Mouse (Mus musculus) embryo, embryonic 11.5 days (tissue): Measurements from ENCODE around the gene Cpsf6.

Experiments used
- DNase-seq: peaks from one replicate; pipeline ENCODE4 v3.0.0-alpha.2; 2012; ENCODE audit warnings: low read depth, low spot score

Cpsf6 gene

DNA sequence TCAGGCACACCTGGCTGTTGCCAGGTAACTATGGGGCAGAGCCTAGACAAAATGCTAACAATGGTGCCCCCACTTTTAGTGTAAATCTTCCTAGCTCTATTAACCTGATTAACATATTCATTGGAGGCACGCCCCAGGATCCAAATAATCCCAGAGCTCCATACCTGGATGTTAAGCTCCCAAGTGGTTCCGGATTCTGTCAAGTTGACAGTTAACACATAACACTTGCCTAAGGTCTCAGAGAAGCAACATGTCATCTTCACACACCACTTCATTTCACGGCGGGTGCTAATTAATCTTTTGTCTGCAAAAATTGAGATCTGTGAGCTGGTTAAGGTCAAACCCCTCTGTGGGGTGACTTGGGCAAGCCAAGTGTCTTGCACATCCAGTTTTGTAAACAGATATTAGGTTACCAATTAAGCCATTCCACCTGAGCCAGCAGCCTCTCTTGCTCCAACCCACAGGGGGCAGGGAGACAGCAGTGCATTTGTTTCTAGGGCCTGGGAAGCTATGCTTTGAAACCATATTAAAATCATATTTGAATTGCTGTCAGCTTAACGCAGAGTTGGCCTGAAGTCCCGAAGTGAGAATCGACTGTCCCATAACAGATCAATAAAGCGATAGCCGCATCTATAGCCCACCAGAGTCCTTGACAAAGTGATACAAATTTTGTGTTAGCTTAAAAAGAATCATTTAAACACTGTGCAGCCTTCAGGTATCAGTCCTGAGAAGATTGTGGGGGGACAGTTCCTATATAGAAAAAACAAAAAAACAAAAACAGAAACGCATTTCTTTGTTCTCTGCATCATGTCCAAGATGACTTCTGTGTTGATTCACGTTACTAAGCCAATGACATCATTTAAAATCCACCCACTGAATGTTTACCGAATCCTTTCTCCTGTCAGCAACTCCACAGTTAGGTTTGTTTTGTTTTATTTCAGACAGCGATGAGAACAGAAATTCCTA lies 34.0 kb upstream of the Cpsf6 start:
- no peak for DNase-seq

DNA sequence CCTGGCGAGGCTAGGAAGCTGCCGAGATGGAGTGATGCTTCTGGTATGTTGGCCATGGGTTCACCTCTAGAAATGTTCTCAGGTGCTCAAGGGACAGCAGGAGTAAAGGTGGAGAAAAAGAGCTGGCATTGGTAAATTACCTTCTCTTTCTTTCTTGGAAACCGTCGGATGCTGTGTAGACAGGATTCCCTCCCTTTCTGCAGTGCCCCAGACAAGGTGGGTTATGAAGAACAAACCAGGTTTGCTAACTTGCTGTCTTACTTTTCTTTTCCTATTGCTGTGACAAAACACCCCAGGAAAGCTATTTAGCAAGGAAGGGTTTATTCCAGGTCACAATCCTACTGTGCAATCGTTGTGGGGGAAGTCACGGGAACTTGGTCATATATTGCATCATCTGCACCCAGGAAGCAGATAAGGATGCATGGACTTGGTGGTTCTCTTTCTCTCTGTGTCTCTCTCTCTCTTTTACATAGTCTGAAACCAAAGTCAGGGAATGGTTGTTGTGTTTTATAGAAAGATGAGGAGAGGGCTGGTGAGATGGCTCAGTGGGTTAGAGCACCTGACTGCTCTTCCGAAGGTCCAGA lies 32.8 kb upstream of the Cpsf6 start:
- DNase-seq: no peak

DNA sequence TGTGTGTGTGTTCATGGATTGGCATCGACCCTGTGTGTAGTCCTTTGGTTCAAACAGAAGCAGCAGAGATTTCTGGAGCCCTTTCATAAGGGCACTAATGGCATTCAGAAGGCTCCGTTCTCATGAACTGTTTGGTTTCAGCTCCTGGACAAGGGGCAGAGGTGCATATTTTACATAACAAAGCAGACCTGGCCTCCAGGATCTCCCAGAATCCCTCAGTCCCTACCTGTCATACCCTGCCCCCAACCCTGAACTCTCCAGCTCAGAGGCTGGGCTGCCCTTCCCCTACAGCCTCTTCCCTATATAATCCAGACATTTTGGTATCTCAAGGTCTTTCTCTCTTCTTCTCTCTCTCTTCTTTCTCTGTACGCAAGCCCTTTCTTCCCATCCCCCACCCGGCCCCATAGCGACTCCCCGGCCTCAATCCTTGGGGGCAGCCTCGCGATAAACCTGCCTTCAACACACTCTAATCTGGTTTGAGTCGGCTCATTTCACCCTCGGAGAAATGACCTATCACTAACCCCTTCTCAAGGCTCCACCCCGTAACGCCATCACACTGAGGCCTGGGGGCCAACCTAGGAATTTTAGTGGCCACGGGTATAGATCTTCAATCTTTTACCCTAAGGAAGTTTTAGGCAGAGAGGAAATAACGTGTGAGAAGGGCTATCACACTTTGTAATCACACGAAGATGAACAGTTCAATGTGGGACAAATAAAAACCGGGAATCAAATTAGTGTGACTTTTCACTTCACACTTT lies 32.1 kb upstream of the Cpsf6 start:
- DNase-seq: no peak

DNA sequence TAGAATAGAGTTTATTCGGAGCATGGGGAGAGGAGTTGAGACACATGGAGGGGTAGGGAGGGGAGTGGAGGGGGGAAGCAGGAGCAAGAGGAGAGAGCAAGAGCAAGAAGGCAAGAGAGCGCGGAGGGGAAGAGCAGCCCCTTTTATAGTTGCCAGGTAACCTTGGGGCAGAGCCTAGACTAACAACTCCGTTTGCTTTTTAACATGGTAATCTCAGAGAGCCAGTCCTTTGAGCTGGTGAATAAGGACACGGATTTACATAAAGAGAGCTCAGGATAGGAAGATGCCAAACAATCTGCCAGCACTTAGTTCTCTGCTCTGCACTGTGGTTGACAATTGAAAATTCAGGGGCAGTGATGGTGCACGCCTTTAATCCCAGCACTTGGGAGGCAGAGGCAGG lies 31.3 kb upstream of the Cpsf6 start:
- DNase-seq: no peak

DNA sequence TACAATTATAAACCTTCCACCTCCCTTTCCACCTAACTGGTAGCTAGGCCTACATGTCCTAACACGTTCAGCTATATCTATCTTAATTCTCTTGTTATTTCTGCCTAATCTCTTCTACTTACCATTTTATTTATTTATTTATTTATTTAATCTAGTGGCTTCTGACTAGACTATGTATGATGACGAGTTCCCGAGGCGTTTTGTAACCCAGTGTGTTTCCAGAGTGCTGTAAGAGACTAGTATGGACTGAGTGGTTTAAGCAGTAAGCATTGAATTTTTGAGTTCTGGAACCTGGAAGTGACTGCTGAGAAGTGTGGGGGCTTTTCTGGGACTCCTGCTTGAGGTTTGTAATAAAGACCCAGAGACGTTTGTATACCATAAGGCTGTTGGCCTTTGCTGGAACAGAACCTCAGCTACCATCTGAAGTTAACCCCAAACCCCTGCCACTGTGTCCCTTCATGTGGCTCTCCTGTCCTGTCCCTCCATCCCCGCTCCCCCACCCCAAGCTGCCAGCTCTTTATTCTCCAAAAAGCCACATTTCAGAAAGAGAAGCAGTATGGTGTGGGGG lies 30.8 kb upstream of the Cpsf6 start:
- DNase-seq: no peak

DNA sequence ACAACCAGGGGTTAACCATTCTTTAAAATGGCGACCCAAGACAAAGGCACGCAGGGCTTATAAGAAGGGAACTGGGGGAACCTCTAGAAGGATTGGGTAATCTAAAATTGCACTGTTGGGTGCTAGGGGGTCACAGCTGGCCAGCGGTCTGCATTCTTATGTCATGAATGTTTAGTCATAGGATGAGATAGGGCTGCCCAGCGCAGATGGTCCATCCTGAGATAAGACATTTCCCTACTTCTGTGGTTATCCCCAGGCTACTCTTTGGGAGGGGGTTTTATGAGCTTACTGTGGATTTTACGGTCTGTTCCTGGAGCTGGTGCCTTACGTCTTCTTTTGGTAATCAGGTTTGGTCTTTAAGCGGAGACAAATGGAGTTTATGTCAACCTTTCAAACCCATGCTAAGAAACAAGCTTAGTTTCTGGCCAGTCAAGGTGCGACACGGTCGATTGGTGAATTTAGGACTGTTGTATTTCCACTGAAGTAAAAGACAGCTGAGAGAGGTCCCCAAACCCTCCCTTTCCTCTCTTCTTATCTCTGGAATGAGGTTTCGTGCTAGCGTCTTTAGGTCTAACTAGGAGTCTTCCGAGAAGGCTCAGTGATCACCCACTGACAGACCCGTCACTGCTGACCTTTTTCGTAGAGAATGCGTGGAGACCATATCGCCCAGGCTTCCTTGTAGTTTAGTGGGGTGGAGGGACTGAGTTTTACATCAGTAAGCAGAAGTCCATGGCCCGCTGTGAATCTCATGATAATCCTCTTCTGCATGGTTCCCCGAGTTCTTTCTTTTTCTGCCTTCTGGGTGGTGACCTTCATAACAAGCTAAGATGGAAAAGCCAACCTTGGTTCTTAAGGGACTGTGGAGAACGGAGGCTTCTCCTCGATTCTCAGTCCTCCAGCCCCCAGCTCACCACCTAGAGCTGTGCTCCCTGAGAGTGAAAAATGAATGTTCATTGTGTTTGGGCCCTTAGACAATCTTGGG lies 29.8 kb upstream of the Cpsf6 start:
- no peak for DNase-seq

DNA sequence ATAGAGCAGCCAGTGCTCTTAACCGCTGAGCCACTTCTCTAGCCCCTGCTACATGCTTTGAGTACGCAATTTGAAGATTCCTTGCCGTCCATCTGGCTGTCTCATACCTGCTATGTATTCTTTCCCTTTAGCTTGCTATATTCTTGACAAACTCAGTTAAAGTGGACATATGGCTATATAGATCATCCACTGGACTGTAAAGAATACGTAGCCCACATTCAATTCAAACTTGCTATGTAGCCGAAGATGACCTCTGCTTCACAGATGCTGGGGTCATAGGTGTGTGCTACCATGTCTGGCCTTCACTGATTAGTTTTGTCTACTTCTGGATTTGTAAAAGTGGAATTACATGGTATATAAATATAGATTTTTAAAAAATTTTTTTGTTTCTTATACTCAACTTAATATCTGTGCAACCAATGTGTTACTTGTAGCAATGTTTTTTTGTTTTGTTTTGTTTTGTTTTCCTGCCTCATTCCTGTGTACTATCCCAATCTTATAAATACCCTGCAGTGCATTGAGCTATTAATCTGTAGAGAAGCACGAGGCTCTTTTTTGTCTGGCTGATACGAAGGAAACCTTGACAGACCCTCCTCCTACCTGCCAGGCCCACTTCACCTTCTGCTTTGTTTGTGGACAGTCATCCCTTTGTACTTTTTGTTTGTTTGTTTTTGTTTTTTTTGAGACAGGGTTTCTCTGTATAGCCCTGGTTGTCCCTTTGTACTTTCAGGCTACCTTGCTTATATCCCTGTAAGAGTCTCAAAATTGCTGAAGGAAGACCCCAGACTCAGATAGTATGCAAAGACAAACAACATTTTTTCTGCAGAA lies 28.9 kb upstream of the Cpsf6 start:
- no peak for DNase-seq

DNA sequence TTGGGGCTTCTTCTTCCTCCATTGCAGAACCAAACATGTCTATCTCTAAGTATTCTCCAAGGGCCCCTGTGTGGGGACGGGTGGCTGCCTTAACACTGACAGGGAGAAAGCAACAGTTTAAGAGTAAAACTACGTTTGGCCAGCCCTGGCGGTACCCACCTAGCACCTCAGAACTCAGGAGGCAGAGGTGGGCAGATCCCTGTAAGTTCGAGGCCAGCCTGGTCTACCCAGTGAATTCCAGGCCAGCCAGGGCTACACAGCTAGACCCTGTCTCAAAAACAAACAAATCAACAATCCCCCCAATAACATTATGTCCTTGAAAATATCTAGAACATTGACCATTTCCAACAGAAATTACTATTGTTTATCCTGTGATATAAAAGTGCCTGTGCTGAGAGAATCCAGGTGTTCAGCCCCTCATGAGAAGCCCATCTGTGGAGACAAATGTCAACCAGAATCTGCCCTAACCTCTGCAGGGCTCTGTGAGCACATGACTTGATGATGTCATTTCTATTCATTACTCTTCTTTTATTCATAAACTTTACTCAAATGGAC lies 28.0 kb upstream of the Cpsf6 start:
- no peak for DNase-seq

DNA sequence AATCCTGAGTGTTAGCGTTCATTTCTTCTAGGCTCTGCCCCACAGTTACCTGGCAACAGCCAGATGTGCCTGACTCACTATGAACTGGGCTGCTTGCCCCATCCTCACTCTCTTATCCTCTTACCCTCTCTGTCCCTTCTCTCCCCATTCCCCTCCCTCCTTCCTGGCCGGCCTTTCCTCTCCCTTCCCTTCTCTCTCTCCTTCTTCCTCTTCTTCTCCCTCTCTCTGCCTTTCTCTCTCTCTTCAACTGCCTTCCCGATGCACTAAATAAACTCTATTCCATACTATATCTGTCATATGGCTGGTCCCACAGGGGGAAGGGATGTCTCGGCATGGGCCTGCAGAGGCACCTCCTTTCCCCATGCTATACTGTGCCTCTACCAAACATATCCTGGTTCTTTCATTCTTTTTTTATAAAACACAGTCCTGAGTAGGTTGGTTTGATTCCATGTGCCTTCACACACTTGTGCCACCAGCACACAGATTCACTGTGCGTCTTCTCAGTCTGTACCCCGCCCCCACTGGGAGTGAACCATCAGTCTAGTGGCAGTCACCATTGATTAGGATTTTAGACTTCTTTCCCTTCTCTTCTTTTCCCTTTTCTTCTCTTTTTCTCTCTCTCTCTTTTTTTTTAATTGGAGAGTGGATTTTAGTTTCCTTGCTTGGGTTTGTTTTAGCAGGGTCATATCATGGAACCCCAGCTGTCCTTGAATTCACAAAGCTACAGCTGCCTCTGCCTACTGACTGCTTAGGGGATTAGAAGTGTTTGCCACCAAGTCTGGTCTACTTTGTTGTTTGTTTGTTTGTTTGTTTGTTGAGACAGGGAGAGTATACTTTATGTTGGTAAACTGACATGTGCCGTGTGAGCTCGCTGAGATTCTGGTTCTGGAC lies 27.3 kb upstream of the Cpsf6 start:
- no peak for DNase-seq

DNA sequence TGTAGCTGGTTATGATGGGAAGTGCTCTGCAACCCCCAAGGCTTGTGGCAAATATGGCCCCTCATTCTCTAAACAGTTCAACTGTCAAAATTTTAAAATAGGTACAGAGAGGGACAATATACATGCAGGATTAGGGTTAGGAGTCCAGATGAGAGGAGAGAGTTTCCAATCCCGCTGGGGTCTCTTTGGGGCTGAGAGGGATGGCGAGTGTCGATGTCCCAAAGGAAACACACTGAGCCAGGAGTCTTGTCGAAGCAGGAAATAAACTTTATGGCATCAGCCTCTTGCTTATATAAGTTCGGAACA lies 26.4 kb upstream of the Cpsf6 start:
- no peak for DNase-seq

DNA sequence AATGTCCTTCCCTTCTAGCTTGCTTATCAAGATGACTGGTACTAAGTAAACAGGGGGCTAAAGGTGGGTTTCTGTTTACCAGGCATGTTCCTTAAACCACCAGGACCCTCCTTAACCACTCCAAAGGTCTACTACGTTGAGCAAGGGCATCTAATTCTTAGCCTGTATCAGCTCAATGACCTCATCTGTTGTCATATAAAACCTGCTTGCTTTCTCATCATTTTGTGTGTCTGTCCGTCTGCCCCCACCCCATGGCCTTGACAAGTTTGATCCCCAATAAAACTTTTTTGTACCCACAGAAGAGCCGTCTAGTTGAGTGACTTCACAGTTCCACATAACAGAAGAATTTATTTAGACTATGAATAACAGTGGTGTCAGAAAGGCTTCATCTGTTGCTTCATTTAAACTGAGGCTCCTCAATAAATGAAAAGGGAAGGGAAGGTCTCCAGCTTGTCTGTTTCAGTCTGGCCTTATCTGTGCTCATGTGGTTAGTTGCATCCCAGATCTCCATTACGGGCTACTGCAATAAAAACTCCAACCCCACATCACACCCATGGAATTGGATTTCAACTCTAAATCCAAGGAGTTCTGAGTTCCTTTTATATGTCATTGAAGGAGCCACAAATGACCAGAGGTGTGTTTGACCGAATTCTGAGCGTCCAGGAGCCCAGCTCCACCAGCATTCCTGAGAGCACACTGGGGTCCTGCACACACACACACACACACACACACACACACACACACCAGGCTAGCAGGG lies 25.9 kb upstream of the Cpsf6 start:
- no peak for DNase-seq

DNA sequence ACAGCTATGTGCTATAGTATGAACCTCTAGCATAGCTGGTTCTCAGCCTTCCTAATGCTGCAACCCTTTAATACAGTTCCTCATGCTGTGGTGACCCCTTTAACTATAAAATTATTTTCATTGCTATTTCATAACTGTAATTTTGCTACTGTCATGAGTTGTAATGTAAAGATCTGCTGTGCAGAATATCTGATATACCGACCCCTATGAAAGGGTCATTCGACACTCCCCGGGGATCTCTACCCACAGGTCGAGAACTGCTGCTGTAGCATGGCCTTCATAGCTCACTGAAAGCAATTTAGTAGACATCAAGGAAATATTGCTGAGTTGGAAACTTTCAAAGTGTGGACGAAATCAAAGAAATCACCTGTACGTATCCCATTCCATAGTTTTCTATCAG lies 24.6 kb upstream of the Cpsf6 start:
- DNase-seq: no peak

DNA sequence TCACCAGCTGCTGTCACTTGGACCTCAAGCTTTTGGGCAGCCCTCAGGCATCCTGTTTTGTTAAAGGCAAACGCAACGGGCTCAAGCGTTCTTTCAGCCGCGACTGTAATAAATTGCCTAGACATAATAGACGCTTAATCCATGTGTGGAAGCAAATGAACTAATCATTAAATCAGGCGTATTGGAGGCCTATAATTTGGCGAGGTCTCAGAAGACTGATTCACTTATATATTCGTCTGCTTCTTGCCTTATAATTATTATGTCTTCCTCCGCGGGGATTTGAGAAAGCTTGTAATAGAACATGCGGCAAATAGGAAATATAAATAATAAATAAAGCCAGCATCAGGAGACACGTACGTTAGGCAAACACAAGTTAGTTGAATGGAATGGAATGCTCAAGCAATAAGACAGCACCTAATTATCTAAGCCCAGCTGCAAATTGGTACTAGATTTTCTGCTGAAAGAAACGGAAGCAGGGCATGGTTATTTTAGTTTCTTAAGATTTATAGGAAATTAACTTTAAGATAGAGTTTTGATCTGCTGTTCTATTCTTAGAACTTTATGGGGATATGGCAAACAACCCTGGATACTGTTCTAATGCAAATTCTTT lies 23.6 kb upstream of the Cpsf6 start:
- DNase-seq: no peak

DNA sequence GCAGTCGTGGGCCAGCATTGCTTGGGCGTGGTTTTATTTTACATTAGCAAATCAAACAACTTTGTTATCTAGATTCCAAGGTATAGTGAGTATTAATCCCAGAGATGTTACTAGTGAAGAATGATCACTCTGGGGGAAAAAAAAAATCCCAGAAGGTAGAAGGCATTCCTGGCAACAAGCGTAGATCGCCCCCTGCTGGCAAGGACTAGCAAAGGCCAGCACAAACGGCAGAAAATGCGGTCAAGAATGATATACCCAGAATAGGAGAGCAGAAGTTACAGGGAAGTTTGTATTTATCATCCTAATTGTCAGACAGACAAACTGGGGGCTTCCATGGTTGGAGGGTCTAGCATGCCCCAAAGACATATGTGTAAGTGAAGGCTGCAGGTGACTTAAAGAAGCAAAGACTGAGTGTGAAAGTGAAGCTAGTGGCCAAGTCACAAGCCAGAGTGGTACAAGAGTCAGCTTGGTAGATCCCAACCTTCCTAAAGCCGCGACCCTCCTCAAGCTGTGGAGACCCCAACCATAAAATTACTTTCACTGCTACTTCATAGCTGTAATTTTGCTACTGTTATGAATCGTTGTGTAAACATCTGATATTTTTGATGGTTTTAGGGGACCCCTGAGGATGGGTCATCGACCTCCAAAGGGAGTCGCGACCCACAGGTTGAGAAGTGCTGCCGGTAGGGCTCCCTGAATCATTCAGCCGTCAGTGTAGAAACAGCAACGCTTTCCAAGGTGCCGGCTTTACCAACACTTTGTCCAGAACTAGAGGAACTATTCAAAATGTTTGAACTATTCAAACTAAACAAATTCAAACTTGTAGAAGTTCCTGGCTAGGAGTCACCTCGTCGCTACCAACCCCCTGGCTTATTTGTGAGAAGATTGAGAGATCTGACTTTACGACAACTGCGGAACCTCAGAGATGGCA lies 22.9 kb upstream of the Cpsf6 start:
- no peak for DNase-seq

DNA sequence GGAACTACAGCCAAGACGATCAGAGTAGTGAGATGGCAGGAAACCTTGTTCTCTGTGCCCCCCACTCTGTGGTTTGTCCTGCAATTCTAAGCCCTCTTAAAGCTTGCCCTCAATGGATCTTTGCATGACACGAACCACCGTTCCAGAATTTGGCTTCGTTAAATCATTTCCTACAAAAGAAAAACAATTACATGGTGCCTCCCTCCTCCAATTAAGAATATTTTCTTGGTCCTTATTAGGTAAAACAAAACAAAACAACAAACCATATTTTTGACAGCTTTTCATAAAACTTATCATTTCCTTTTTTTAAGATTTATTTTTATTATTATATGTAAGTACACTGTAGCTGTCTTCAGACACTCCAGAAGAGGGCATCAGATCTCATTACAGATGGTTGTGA lies 21.5 kb upstream of the Cpsf6 start:
- no peak for DNase-seq

DNA sequence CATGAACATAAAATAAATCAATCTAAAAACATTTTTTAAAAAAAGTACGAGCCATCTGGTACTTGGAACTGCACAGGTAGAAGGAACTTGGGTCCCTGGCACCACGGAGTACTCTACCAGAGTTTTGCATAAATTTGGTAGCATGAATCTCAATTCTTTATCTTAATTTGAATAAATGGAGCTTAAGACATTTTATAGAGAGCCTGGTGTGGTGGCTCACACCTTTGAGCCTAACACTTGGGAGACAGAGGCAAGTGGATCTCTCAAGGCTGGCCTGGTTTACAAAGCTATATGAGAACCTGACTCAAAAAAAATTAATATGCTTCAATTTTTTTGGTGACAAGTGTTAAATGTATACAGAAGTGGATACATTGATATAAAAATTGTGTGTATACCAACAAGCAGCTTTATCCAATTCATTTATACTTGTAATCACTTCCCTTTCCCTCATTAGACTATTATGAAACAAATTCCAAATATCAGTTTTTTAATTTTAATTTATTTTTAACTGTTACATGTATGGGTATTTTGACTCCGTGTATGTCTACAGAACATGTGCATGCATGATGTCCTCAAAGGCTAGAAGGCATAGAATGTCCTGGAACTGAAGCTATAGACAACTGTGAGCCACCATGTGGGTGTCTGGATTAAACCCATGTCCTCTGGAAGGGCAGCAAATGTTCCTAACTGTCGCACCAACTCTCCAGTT lies 20.6 kb upstream of the Cpsf6 start:
- no peak for DNase-seq
